Mouse (Mus musculus) small intestine, adult 2 months (tissue): Measurements from ENCODE around the gene Gm5767. TPM values are rescaled to one million over a fixed set of nuclear protein-coding genes. Genes with fewer than 3 reads are reported as not detected.

Experiments used
- H3K27ac ChIP-seq: fragments of 200-500 bp; 2 replicates; pipeline ENCODE4 v1.5.1; 2012; ENCODE audit warnings: low read depth, low read length, control low read depth, inconsistent platforms; ENCODE audit not compliant: insufficient read depth
- H3K27me3 ChIP-seq: fragments of 200-500 bp; 2 replicates; pipeline ENCODE4 v1.6.1; 2012; ENCODE audit warnings: mild to moderate bottlenecking, moderate library complexity, low read length, inconsistent platforms; ENCODE audit not compliant: control insufficient read depth, insufficient read depth
- H3K36me3 ChIP-seq: fragments of 200-500 bp; 2 replicates; pipeline ENCODE4 v1.6.1; 2012; ENCODE audit warnings: mild to moderate bottlenecking, low read length, control low read depth, inconsistent platforms; ENCODE audit not compliant: control insufficient read depth, insufficient read depth
- H3K4me1 ChIP-seq: fragments of 200-500 bp; 2 replicates; pipeline ENCODE4 v1.6.1; 2012; ENCODE audit warnings: low read length, inconsistent platforms, mixed read lengths; ENCODE audit not compliant: control insufficient read depth, insufficient read depth, insufficient read length
- H3K4me3 ChIP-seq: fragments of 200-500 bp; 2 replicates; pipeline ENCODE4 v1.5.1; 2012; ENCODE audit warnings: low read depth, mild to moderate bottlenecking, control low read depth, inconsistent platforms, low read length, moderate library complexity
- CTCF ChIP-seq: fragments of 200-500 bp; IDR thresholded peaks from 2 replicates; pipeline ENCODE4 v1.5.1; 2012; ENCODE audit warnings: low read depth, mild to moderate bottlenecking, control low read depth, inconsistent platforms, low read length, moderate library complexity, mixed read lengths; ENCODE audit not compliant: insufficient replicate concordance, insufficient read length; ENCODE audit errors: extremely low read depth
- POLR2A ChIP-seq: fragments of 200-500 bp; IDR thresholded peaks from 2 replicates; pipeline ENCODE4 v1.6.1; 2012; ENCODE audit warnings: low read depth, mild to moderate bottlenecking, control low read depth, inconsistent platforms, low read length, moderate library complexity
- WGBS: fragments of 180-500 bp; shearing (Covaris S2); methylation state at CpG from one replicate; pipeline ENCODE4 v1.1.7; 2018; 5-methylcytosine and 5-hydroxymethylcytosine counted together
- polyA plus RNA-seq: library from polyadenylated mRNA; depleted of rRNA; stranded (reverse); fragments of >200 nt; gene quantifications from 2 replicates; pipeline ENCODE4 v1.2.3, GENCODE M21; 2012

Gm5767 gene
- polyA plus RNA-seq, 1 experiment, result not detected

- 53% methylated on average over 2 of the region's 2 CpGs for WGBS
- Histone ChIP-seq H3K27ac (no peak overlapping the region), H3K4me1 (peaks cover 18% of the 10 kb centered on the region), H3K27me3 (no peaks in the 10 kb centered on the region), H3K4me3 (no peak overlapping the region), H3K36me3 (peaks cover 41% of the 10 kb centered on the region)
- no peak for TF ChIP-seq CTCF
- TF ChIP-seq POLR2A, result no peak
Measured at GRCm38 (mm10) chr16:8663022-8663421, 17.5 kb upstream of the Gm5767 start.

DNA sequence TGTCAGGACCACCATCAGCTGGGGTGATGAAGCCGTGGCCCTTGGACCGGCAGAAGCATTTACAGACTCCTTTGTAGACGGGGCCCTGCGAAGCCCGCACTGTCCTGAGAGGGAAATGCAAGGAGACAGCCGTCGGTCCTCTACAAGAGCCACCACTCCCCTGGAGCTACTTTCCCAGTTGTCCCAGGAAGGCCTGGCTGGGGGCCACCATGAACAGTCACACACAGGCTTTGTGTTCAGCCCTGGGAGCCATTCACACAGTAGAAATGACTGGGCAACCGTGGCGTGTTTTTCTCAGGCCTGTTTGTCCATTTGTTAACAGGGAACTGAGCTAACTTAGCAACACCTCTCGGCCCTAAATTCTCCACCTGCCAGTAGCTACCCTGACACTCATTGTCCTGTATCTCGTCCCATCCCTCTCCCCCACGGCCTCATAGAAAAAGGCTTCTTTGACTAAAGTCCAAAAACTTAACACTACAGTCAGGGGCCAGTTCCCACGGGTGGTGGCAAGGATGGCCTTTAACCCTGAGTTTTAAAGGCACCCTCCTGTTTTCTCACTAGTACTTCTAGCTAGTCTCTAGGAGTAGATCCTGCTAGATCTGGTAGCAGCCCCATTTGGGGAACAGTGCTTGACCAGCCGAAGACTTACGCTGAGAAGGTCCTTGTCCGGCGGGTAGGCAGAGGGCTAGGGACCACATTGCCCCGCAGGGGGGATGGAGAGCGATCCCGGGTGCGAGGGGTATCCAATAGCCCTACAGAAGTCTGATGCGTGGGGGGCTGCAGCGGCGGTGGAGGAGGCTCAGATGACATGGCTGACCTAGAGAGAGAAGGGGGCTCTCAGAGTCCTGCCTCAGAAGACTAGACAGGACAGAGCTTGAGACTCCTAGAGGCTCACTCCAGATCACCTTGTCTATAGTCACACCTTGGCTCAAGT, 16.7 kb upstream of the Gm5767 start:
- Histone ChIP-seq H3K27ac (no peak overlapping the region), H3K36me3 (peaks cover 36% of the 10 kb centered on the region), H3K4me3 (no peak overlapping the region), H3K4me1 (peaks cover 18% of the 10 kb centered on the region), H3K27me3 (no peaks in the 10 kb centered on the region)
- WGBS, result 81% methylated on average over 24 of the region's 24 CpGs
- TF ChIP-seq POLR2A (no peak), CTCF (no peak)

DNA sequence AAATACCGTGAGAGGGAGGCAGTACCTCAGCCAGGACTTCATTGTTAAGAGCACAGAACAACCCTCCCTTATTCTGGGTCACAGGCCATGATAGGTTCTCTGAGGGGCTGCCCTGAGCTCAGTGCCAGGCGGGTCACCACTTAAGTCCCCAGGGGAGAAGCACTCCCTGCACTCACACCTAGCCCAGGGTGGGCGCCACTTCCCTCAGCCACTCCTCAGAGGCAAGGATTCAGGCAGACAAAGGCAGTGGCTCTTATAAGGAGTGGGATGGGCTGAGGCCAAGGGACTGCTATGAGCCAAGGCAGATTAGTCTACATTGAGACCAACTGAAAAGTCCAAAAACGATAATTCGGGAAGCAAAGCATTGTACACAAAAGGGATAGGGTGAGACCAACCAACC, 15.2 kb upstream of the Gm5767 start:
- no peak for TF ChIP-seq CTCF
- no peak for TF ChIP-seq POLR2A
- WGBS, result 80% methylated on average over 5 of the region's 5 CpGs
- Histone ChIP-seq H3K27me3 (no peaks in the 10 kb centered on the region), H3K4me3 (no peak overlapping the region), H3K27ac (no peak overlapping the region), H3K4me1 (peaks cover 20% of the 10 kb centered on the region), H3K36me3 (peaks cover 26% of the 10 kb centered on the region)

DNA sequence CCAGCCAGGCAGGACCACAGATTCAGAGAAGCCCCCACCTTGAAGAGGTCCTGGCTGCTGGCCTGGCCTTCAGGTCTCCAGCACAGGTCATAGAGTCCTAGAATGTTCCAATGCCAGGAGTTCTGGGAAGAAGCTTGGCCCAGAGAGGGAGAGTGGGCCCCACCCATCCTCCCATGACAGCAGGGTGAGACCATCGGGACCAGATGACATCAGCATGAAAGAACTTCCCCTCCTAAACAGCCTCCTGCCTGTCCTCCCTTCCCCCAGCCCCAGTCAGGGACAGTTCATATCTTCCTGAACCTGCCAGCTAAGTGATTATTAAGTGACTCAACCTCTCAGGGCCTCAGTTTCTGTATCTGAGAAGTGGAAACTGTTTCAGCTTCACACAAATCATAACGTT, 14.1 kb upstream of the Gm5767 start:
- TF ChIP-seq POLR2A (no peak), CTCF (no peak)
- H3K36me3 ChIP-seq, result peaks cover 19% of the 10 kb centered on the region
- 34% methylated on average over 2 of the region's 2 CpGs for WGBS
- peaks cover 24% of the 10 kb centered on the region for H3K4me1 ChIP-seq
- no peak overlapping the region; the same call in 1 of the 2 replicates for H3K27ac ChIP-seq
- no peaks in the 10 kb centered on the region for H3K27me3 ChIP-seq
- no peak overlapping the region for H3K4me3 ChIP-seq

DNA sequence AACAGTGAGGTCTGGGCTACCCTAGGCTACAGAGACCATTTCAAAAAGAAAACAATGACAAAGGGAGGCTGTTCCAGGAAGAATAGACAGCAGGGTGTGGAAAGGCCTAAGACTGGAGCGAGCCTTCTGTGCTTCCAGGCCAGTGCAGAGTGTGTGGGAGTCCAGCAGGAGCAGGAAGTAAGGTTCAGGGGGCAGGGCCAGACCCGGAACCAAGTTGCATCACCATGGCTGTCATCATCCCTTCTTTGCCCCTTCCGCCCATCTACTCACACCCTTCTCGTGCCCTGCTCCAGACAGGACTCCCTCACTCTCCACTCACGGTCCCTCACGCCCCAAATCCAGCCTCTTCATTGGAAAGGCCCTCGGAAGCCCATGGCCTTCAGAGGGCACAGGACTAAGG, 13.3 kb upstream of the Gm5767 start:
- 52% methylated on average over 7 of the region's 7 CpGs for WGBS

DNA sequence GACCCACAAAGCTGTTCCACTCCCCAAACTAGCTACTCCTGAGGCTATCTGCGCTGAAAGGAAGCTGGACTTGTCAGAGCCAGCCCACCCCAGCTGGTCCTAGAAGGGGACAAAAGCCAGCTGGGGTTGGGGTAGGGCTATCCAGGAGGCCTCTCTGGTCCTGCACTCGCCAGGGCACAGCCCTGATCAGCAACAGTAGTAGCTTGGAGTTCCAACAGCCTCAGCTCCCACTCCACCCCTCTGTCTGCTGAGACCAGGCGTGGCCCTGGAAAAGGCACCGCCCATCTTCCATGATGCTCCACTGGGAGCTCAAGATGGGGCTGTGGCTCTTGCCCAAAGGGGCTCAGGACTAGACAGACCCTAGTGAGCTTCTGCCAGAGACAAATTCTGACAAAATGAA, 12.8 kb upstream of the Gm5767 start:
- TF ChIP-seq POLR2A, result no peak
- 58% methylated on average over 4 of the region's 4 CpGs for WGBS
- H3K27ac ChIP-seq, result peak overlapping the region; percentile 7; the same call in 1 of the 2 replicates
- H3K4me1 ChIP-seq, result peaks cover 24% of the 10 kb centered on the region
- peaks cover 7% of the 10 kb centered on the region for H3K36me3 ChIP-seq
- no peak overlapping the region for H3K4me3 ChIP-seq
- no peaks in the 10 kb centered on the region for H3K27me3 ChIP-seq

More for the DNA sequence above, 13.3 kb upstream of the Gm5767 start:
- peaks cover 12% of the 10 kb centered on the region for H3K36me3 ChIP-seq
- peak overlapping the region; percentile 12; the same call in 1 of the 2 replicates for H3K27ac ChIP-seq
- no peak for TF ChIP-seq POLR2A
- no peak for TF ChIP-seq CTCF
- no peak overlapping the region for H3K4me3 ChIP-seq
- no peaks in the 10 kb centered on the region for H3K27me3 ChIP-seq
- H3K4me1 ChIP-seq, result peaks cover 24% of the 10 kb centered on the region

GRCm38 (mm10) chr16:8668386-8668785, 12.2 kb upstream of the Gm5767 start:
- Histone ChIP-seq H3K4me1 (peaks cover 24% of the 10 kb centered on the region), H3K27ac (no peak overlapping the region), H3K36me3 (peaks cover 3% of the 10 kb centered on the region; the same call in 1 of the 2 replicates), H3K27me3 (no peaks in the 10 kb centered on the region), H3K4me3 (no peak overlapping the region)
- WGBS, result 86% methylated on average over 2 of the region's 2 CpGs
- no peak for TF ChIP-seq CTCF
- TF ChIP-seq POLR2A, result no peak
